Mouse (Mus musculus) myocyte (in vitro differentiated cells): Measurements from ENCODE around the gene Spocd1. TPM values are rescaled to one million over a fixed set of nuclear protein-coding genes. Genes with fewer than 3 reads are reported as not detected.

ENCODE experiments used
- H3K27me3 ChIP-seq: one replicate; pipeline ENCODE4 v1.6.1; 2011; ENCODE audit not compliant: control insufficient read depth, insufficient read depth, insufficient read length
- H3K36me3 ChIP-seq: one replicate; pipeline ENCODE4 v1.6.1; 2011; ENCODE audit not compliant: control insufficient read depth, insufficient read depth
- H3K4me2 ChIP-seq: one replicate; pipeline ENCODE4 v1.6.1; 2011; ENCODE audit warnings: low read depth, control low read depth
- H3K4me3 ChIP-seq: one replicate; pipeline ENCODE4 v1.5.1; 2011; ENCODE audit warnings: mild to moderate bottlenecking, control low read depth, moderate library complexity
- H3K79me2 ChIP-seq: one replicate; pipeline ENCODE4 v1.6.1; 2011; ENCODE audit not compliant: control insufficient read depth, insufficient read depth
- H3ac ChIP-seq: one replicate; pipeline ENCODE4 v1.6.1; 2011; ENCODE audit not compliant: control insufficient read depth, insufficient read length
- CEBPB ChIP-seq: IDR thresholded peaks from 2 replicates; pipeline ENCODE4 v1.6.1; 2011; ENCODE audit warnings: mild to moderate bottlenecking, moderate library complexity; ENCODE audit not compliant: poor library complexity, insufficient read depth, severe bottlenecking
- E2F4 ChIP-seq: IDR thresholded peaks from one replicate; pipeline ENCODE4 v1.6.1; 2011; ENCODE audit warnings: mild to moderate bottlenecking, control low read depth, moderate library complexity; ENCODE audit not compliant: insufficient read depth
- MAX ChIP-seq: IDR thresholded peaks from one replicate; pipeline ENCODE4 v1.6.1; 2011; ENCODE audit warnings: low read depth, mild to moderate bottlenecking, control low read depth
- MYOD1 ChIP-seq, 3 experiments: IDR thresholded peaks; one replicate each; pipeline ENCODE4 v1.6.1; 2011; ENCODE audit warnings: control low read depth in 2 of 3, low read depth in 2 of 3, mild to moderate bottlenecking in 2 of 3, moderate library complexity in 1 of 3; ENCODE audit not compliant: insufficient read length in 2 of 3, control insufficient read depth in 1 of 3
- MYOG ChIP-seq, 3 experiments: IDR thresholded peaks; one replicate each; pipeline ENCODE4 v1.6.1; 2011; ENCODE audit warnings: control low read depth in 2 of 3, low read depth in 2 of 3, mild to moderate bottlenecking in 2 of 3; ENCODE audit not compliant: insufficient read length in 2 of 3, control insufficient read depth in 1 of 3, insufficient read depth in 1 of 3
- POLR2A ChIP-seq: IDR thresholded peaks from one replicate; pipeline ENCODE4 v1.6.1; 2011; ENCODE audit warnings: low read depth, mild to moderate bottlenecking, control low read depth, moderate library complexity; ENCODE audit not compliant: insufficient read length
- POLR2AphosphoS2 ChIP-seq: IDR thresholded peaks from one replicate; pipeline ENCODE4 v1.6.1; 2011; ENCODE audit warnings: low read depth, control low read depth; ENCODE audit not compliant: insufficient read length
- REST ChIP-seq: IDR thresholded peaks from one replicate; pipeline ENCODE4 v1.6.1; 2011; ENCODE audit warnings: mild to moderate bottlenecking, control low read depth, moderate library complexity; ENCODE audit not compliant: insufficient read depth, insufficient read length
- SRF ChIP-seq: IDR thresholded peaks from one replicate; pipeline ENCODE4 v1.6.1; 2011; ENCODE audit warnings: low read depth; ENCODE audit not compliant: control insufficient read depth, insufficient read length
- TCF12 ChIP-seq: IDR thresholded peaks from one replicate; pipeline ENCODE4 v1.6.1; 2011; ENCODE audit warnings: mild to moderate bottlenecking, control low read depth; ENCODE audit not compliant: poor library complexity, insufficient read depth, severe bottlenecking
- TCF3 ChIP-seq: IDR thresholded peaks from one replicate; pipeline ENCODE4 v1.6.1; 2011; ENCODE audit warnings: low read depth, control low read depth; ENCODE audit not compliant: insufficient read length
- USF1 ChIP-seq: IDR thresholded peaks from one replicate; pipeline ENCODE4 v1.6.1; 2011; ENCODE audit warnings: low read depth, mild to moderate bottlenecking, control low read depth, moderate library complexity
- polyA plus RNA-seq: library from polyadenylated mRNA; unstranded; fragments of >200 nt; fragmentation: generic; extraction: Trizol; gene quantifications from one replicate; pipeline ENCODE4 v1.2.1, GENCODE M21; 2012; ENCODE audit warnings: missing spikeins

The Spocd1 gene
- polyA plus RNA-seq, 1 experiment, result not detected

DNA sequence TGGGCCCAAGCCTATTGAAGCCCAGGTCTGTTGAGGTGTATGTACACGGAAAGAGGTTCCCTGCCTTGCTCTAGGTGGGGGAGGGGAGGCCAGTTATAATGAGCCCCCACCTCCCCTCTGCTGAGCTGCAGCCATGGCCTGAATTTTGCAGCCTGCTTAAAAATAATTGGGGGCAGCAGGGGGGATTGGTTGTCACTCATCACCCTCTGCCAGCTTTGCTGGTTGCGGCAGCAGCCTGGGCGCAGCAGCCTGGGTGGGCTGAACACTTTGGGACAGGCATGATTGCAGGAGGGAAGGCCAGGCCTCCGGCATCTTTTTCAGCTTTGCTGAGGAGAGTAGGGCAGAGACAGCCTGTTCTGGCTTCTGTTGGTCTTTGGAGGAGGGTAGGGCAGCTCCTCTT lies 60.9 kb downstream of the Spocd1 start:
- Histone ChIP-seq H3ac (no peak overlapping the region), H3K27me3 (peaks cover 45% of the 10 kb centered on the region), H3K4me2 (no peak overlapping the region), H3K4me3 (no peak overlapping the region), H3K79me2 (no peaks in the 10 kb centered on the region), H3K36me3 (no peaks in the 10 kb centered on the region)
- TF ChIP-seq MAX (no peak), TCF12 (no peak), POLR2AphosphoS2 (no peak), MYOG (IDR thresholded peaks at IDR 0.05; ENCODE audit: control insufficient read depth in 1 of 3, insufficient read depth in 1 of 3, insufficient read length in 2 of 3, low read depth in 2 of 3) (no peak), POLR2A (no peak)

GRCm38 (mm10) chr4:129992720-129993119 lies 63.7 kb downstream of the Spocd1 start:
- Histone ChIP-seq H3K79me2 (no peaks in the 10 kb centered on the region), H3ac (no peak overlapping the region), H3K4me2 (no peak overlapping the region), H3K27me3 (peaks cover 25% of the 10 kb centered on the region), H3K36me3 (no peaks in the 10 kb centered on the region), H3K4me3 (no peak overlapping the region)
- TF ChIP-seq MAX (no peak), POLR2AphosphoS2 (no peak), REST (no peak), TCF3 (no peak), CEBPB (no peak), POLR2A (no peak), E2F4 (no peak), MYOD1 (IDR thresholded peaks at IDR 0.05; ENCODE audit: control insufficient read depth in 1 of 3, insufficient read length in 2 of 3, low read depth in 2 of 3) (no peak), SRF (no peak), MYOG (IDR thresholded peaks at IDR 0.05; ENCODE audit: control insufficient read depth in 1 of 3, insufficient read depth in 1 of 3, insufficient read length in 2 of 3, low read depth in 2 of 3) (no peak), USF1 (no peak), TCF12 (no peak)

DNA sequence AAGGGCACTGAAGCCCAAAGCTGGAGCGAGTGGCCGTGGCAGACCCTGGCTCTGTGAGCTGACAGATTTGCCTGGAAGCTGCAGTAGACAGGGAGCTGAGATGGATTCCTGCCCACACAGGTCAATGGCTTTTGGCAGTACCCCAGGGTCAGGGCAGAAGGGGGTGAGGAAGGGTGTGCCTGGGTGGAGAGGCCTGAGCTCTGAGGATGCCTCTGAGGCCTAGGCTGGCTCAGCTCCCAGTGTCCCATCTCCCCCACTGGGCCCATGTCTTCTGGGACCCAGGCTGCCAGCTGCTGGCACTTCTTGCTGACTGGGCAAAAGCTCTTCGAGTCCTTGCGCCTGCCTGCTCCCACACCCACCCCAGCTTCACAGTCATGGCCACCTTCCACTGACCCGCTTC lies 64.2 kb downstream of the Spocd1 start:
- Histone ChIP-seq H3K79me2 (no peaks in the 10 kb centered on the region), H3K36me3 (no peaks in the 10 kb centered on the region), H3K4me2 (no peak overlapping the region), H3ac (no peak overlapping the region), H3K4me3 (no peak overlapping the region), H3K27me3 (peaks cover 23% of the 10 kb centered on the region)
- TF ChIP-seq REST (no peak), E2F4 (no peak), MYOG (IDR thresholded peaks at IDR 0.05; ENCODE audit: control insufficient read depth in 1 of 3, insufficient read depth in 1 of 3, insufficient read length in 2 of 3, low read depth in 2 of 3) (no peak), POLR2AphosphoS2 (no peak), TCF12 (no peak), MAX (no peak), POLR2A (no peak), MYOD1 (IDR thresholded peaks at IDR 0.05; ENCODE audit: control insufficient read depth in 1 of 3, insufficient read length in 2 of 3, low read depth in 2 of 3) (no peak), TCF3 (no peak), CEBPB (no peak), USF1 (no peak), SRF (no peak)

- TF ChIP-seq USF1 (no peak), CEBPB (no peak), MYOG (IDR thresholded peaks at IDR 0.05; ENCODE audit: control insufficient read depth in 1 of 3, insufficient read depth in 1 of 3, insufficient read length in 2 of 3, low read depth in 2 of 3) (no peak), POLR2A (no peak), MAX (no peak), TCF3 (no peak), TCF12 (no peak), MYOD1 (IDR thresholded peaks at IDR 0.05; ENCODE audit: control insufficient read depth in 1 of 3, insufficient read length in 2 of 3, low read depth in 2 of 3) (no peak), POLR2AphosphoS2 (no peak), E2F4 (no peak), SRF (no peak), REST (no peak)
- H3K27me3 ChIP-seq, result peaks cover 26% of the 10 kb centered on the region
- no peaks in the 10 kb centered on the region for H3K36me3 ChIP-seq
- H3K4me3 ChIP-seq, result no peak overlapping the region
- no peak overlapping the region for H3K4me2 ChIP-seq
- no peak overlapping the region for H3ac ChIP-seq
- H3K79me2 ChIP-seq, result no peaks in the 10 kb centered on the region
Observed at GRCm38 (mm10) chr4:129993944-129994695, 65.1 kb downstream of the Spocd1 start.
